Mouse (Mus musculus): ENCODE results near the gene Btbd10. TPM values are rescaled to one million over a fixed set of nuclear protein-coding genes. Genes with fewer than 3 reads are reported as not detected.

Gene Btbd10
- 21.8 and 23.7 TPM in 2 replicates for polyA plus RNA-seq (2015; fragmentation: Nextera tagmentation; extraction: Ambion mirVana)

DNA sequence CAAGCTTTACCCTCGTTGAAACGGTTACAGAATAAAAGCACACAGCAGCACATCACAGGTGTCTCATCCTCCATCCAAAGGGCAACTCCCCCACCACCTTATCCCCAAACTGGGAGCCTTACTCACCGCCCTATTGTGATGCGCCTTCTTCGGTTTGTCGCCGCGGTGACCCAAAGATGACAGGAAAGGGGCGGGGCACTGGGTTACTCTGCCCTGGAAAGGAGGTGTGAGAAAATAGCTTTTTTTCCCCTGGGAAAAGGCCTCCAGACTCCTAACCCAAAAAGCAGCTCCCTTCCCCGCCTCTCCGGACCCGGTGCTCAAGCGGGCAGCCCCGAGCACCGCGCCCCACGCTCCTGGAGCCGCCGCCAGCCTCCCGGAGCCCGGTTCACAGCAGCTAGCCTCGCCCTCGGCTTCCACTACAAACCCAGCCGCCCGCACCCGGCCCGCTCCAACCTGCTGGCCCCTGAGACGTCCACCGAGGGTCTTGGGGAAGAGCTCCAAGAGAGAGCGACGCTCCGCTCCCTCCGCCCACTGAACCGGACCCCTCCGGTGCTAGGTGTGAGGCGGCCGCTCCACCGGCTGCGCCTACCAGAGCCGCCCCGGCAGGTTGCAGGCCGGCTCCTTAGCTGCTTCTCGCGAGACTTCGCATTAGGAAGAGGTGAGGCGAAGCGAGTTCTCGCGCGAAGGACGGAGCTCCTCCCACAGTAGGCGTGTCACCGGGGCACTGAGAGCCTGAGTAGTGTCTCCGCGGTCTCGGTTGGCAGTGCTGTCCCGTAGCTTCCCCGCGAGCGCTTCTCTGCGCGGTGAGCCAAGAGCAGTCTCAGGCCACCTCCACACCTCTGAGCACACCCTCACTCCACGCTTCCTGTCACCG, at the start of gene Btbd10:
Gene Btbd10 (minus strand): TSS at position 647 of the 874 bp plus-strand sequence.
- H3K4me1 ChIP-seq, result peaks cover 18% of the 10 kb centered on the region

GRCm38 (mm10) chr7:113416536-113416935, 47.3 kb upstream of the Btbd10 start:
- Histone ChIP-seq H3K27ac (replicated peaks) (no peak overlapping the region), H3K4me2 (no peak overlapping the region), H3K4me1 (peaks cover 18% of the 10 kb centered on the region), H3K36me3 (no peaks in the 10 kb centered on the region), H3K9me3 (no peaks in the 10 kb centered on the region), H3K9ac (no peak overlapping the region), H3K27me3 (replicated peaks) (no peaks in the 10 kb centered on the region), H3K4me3 (no peak overlapping the region)
- ATAC-seq (ENCODE audit: extremely low read depth, insufficient number of reproducible peaks, low FRiP score, low TSS enrichment), result no peak
- 90% methylated on average over 1 of the region's 1 CpGs for WGBS

More for the DNA sequence above, at the start of gene Btbd10:
- Histone ChIP-seq H3K27ac (replicated peaks) (peak within 1 kb of the TSS; percentile 88), H3K9ac (peak within 1 kb of the TSS; percentile 94), H3K27me3 (replicated peaks) (no peaks in the 10 kb centered on the region), H3K4me2 (peak within 1 kb of the TSS; percentile 92), H3K9me3 (no peaks in the 10 kb centered on the region), H3K36me3 (peaks cover 3% of the 10 kb centered on the region; the same call in 1 of the 2 replicates), H3K4me3 (peak within 1 kb of the TSS; percentile 96)
- peak; percentile 99 for ATAC-seq (ENCODE audit: extremely low read depth, insufficient number of reproducible peaks, low FRiP score, low TSS enrichment)
- under 1% methylated on average over 64 of the region's 64 CpGs for WGBS

DNA sequence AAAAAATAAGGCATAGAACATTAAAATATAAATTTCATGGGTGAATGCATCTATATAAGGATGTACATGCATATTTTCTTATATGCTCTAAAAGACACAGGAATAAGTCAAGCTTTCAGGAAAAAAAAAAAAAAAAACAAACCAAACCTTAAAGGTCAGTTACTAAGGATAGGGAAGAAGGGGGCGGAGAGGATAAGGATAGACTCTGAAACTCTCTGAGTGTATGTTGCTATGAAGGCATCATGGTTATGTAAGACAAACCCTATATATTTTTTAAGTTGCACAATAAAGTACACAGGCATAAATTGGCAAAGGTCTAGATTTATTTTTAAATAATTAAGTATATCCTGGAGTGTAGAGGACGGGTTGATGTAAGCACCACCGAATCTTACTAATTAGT, 46.1 kb upstream of the Btbd10 start:
- no peak overlapping the region for H3K4me2 ChIP-seq
- H3K9me3 ChIP-seq, result no peaks in the 10 kb centered on the region
- no peaks in the 10 kb centered on the region for H3K27me3 ChIP-seq (replicated peaks)
- no peaks in the 10 kb centered on the region for H3K36me3 ChIP-seq
- H3K4me3 ChIP-seq, result no peak overlapping the region
- H3K4me1 ChIP-seq, result peaks cover 18% of the 10 kb centered on the region
- H3K9ac ChIP-seq, result no peak overlapping the region
- no peak overlapping the region for H3K27ac ChIP-seq (replicated peaks)
- 85% methylated on average over 3 of the region's 3 CpGs for WGBS
- no peak for ATAC-seq (ENCODE audit: extremely low read depth, insufficient number of reproducible peaks, low FRiP score, low TSS enrichment)

GRCm38 (mm10) chr7:113408712-113409111, 39.5 kb upstream of the Btbd10 start:
- H3K36me3 ChIP-seq, result no peaks in the 10 kb centered on the region
- no peak overlapping the region for H3K4me3 ChIP-seq
- H3K4me2 ChIP-seq, result no peak overlapping the region
- no peak for ATAC-seq (ENCODE audit: extremely low read depth, insufficient number of reproducible peaks, low FRiP score, low TSS enrichment)
- no peak overlapping the region for H3K9ac ChIP-seq
- no peaks in the 10 kb centered on the region for H3K4me1 ChIP-seq
- no peak overlapping the region for H3K27ac ChIP-seq (replicated peaks)
- 44% methylated on average over 5 of the region's 5 CpGs for WGBS
- no peaks in the 10 kb centered on the region for H3K27me3 ChIP-seq (replicated peaks)
- no peaks in the 10 kb centered on the region for H3K9me3 ChIP-seq

GRCm38 (mm10) chr7:113398083-113398482, 28.9 kb upstream of the Btbd10 start:
- H3K27me3 ChIP-seq (replicated peaks), result no peaks in the 10 kb centered on the region
- no peak overlapping the region for H3K4me2 ChIP-seq
- no peak for ATAC-seq (ENCODE audit: extremely low read depth, insufficient number of reproducible peaks, low FRiP score, low TSS enrichment)
- H3K27ac ChIP-seq (replicated peaks), result no peak overlapping the region
- H3K36me3 ChIP-seq, result no peaks in the 10 kb centered on the region
- no peaks in the 10 kb centered on the region for H3K9me3 ChIP-seq
- H3K4me3 ChIP-seq, result no peak overlapping the region
- H3K9ac ChIP-seq, result no peak overlapping the region
- no peaks in the 10 kb centered on the region for H3K4me1 ChIP-seq

GRCm38 (mm10) chr7:113396661-113397060, 27.5 kb upstream of the Btbd10 start:
- ATAC-seq (ENCODE audit: extremely low read depth, insufficient number of reproducible peaks, low FRiP score, low TSS enrichment), result no peak
- no peak overlapping the region for H3K27ac ChIP-seq (replicated peaks)
- no peaks in the 10 kb centered on the region for H3K4me1 ChIP-seq
- H3K4me2 ChIP-seq, result no peak overlapping the region
- no peak overlapping the region for H3K4me3 ChIP-seq
- no peak overlapping the region for H3K9ac ChIP-seq
- H3K9me3 ChIP-seq, result no peaks in the 10 kb centered on the region
- no peaks in the 10 kb centered on the region for H3K27me3 ChIP-seq (replicated peaks)
- no peaks in the 10 kb centered on the region for H3K36me3 ChIP-seq
- WGBS, result 76% methylated on average over 4 of the region's 4 CpGs

- no peak overlapping the region for H3K9ac ChIP-seq
- no peaks in the 10 kb centered on the region for H3K9me3 ChIP-seq
- H3K36me3 ChIP-seq, result no peaks in the 10 kb centered on the region
- H3K4me3 ChIP-seq, result no peak overlapping the region
- H3K4me2 ChIP-seq, result no peak overlapping the region
- H3K27ac ChIP-seq (replicated peaks), result no peak overlapping the region
- H3K4me1 ChIP-seq, result no peaks in the 10 kb centered on the region
- 63% methylated on average over 2 of the region's 2 CpGs for WGBS
- no peaks in the 10 kb centered on the region for H3K27me3 ChIP-seq (replicated peaks)
- no peak for ATAC-seq (ENCODE audit: extremely low read depth, insufficient number of reproducible peaks, low FRiP score, low TSS enrichment)
These were observed 22.4 kb upstream of the Btbd10 start for GRCm38 (mm10) chr7:113391619-113392018.

DNA sequence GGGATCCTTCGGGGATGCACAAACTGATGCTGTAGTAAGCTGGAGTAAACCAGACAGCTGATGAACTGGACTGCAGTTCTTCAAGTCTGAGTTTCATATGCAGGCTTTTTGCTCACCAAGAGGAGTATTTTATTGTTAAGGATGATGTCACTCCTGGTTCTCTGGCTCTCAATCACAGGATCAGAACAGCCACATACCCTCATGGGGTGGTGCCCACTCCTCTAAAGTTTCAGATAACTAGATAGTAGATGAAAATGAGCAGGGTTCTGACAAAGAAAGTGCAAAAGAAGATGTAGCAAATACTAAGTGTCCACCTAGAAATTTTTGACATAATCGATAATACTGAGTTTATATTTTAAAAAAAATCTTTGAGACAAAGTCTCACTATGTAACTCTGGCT, 19.3 kb upstream of the Btbd10 start, which contains the start of gene Pth:
Gene Pth (minus strand): TSS at position 101 of the 400 bp plus-strand sequence.
- Histone ChIP-seq H3K9me3 (no peaks in the 10 kb centered on the region), H3K4me1 (no peaks in the 10 kb centered on the region), H3K4me2 (no peak within 1 kb of the TSS), H3K4me3 (no peak within 1 kb of the TSS), H3K27me3 (replicated peaks) (no peaks in the 10 kb centered on the region), H3K36me3 (no peaks in the 10 kb centered on the region), H3K27ac (replicated peaks) (no peak within 1 kb of the TSS), H3K9ac (no peak within 1 kb of the TSS)
- no peak for ATAC-seq (ENCODE audit: extremely low read depth, insufficient number of reproducible peaks, low FRiP score, low TSS enrichment)
- WGBS, result 81% methylated on average over 2 of the region's 2 CpGs

- ATAC-seq (ENCODE audit: extremely low read depth, insufficient number of reproducible peaks, low FRiP score, low TSS enrichment), result no peak
- no peaks in the 10 kb centered on the region for H3K9me3 ChIP-seq
- H3K27ac ChIP-seq (replicated peaks), result no peak overlapping the region
- H3K9ac ChIP-seq, result no peak overlapping the region
- 31% methylated on average over 7 of the region's 7 CpGs for WGBS
- H3K4me2 ChIP-seq, result peak overlapping the region; percentile 18; the same call in 1 of the 2 replicates
- H3K4me3 ChIP-seq, result no peak overlapping the region
- no peaks in the 10 kb centered on the region for H3K36me3 ChIP-seq
- 0 out of 2 replicates have a peak, but pooled peaks cover 2% of the 10 kb centered on the region for H3K4me1 ChIP-seq
- H3K27me3 ChIP-seq (replicated peaks), result no peaks in the 10 kb centered on the region
These were observed 8.9 kb upstream of the Btbd10 start for GRCm38 (mm10) chr7:113377875-113378658.

DNA sequence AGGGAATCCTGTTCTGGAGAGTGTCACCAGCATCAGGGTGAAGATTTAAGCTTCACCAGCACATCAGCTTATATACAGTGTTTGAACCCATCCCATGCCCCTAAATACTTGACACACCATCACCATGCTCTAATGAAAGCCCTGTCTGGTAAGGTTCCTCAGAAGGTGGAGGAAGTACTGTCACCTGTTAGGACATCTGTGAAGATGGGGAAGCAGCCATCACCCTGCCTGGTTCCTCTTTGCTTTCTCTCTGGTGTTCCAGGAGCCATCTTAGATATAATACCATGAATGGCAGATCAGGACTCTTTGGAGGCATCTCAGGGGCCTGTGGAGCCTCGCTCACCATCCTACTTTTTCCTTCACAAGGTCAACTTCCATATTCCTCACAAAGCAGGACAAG, 3.5 kb upstream of the Btbd10 start:
- WGBS, result 86% methylated on average over 1 of the region's 1 CpGs
- H3K27ac ChIP-seq (replicated peaks), result no peak overlapping the region
- H3K9me3 ChIP-seq, result no peaks in the 10 kb centered on the region
- no peak for ATAC-seq (ENCODE audit: extremely low read depth, insufficient number of reproducible peaks, low FRiP score, low TSS enrichment)
- H3K4me1 ChIP-seq, result peaks cover 15% of the 10 kb centered on the region
- no peak overlapping the region for H3K4me2 ChIP-seq
- no peak overlapping the region for H3K9ac ChIP-seq
- H3K4me3 ChIP-seq, result no peak overlapping the region
- no peaks in the 10 kb centered on the region for H3K36me3 ChIP-seq
- no peaks in the 10 kb centered on the region for H3K27me3 ChIP-seq (replicated peaks)

DNA sequence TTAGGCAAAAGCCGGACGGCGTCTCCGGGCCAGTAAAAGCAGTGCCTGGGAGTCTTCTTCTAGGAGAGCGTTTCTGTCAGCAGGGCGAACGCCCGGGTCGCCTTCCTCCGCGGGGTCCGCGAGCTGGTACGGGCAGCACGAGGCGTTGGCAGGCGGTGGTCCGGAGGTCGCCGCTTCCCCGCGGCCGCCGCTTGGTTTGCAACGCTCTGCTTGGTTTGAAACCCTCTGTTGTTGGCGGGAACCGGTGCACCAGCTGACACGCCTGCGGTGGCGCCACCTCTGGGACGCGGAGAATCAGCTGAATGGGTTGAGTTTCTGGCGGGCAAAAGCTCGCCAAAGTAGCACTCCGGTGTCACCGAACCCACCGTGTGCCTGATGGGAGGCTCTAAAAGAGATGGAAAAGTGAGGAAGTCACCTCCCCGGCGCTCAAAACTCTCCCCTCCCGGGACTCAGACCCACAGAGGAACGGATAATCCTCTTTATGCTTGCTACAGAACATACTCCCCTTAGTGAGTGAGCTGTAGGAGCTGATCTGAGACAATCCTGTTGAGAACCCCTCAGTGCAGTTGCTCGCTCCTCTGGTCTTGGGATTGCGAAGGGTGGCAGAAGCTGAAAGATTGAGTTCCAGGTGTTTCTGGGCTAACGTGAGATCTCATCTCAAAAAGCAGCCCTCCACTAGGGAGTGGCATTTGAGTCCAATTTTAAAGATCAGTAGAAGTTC, 588 bp upstream of the Btbd10 start:
- Histone ChIP-seq H3K27ac (replicated peaks) (peak overlapping the region; percentile 88), H3K9ac (peak overlapping the region; percentile 94), H3K27me3 (replicated peaks) (no peaks in the 10 kb centered on the region), H3K4me3 (peak overlapping the region; percentile 96), H3K4me1 (peaks cover 18% of the 10 kb centered on the region), H3K9me3 (no peaks in the 10 kb centered on the region), H3K4me2 (peak overlapping the region; percentile 92), H3K36me3 (peaks cover 3% of the 10 kb centered on the region; the same call in 1 of the 2 replicates)
- ATAC-seq (ENCODE audit: extremely low read depth, insufficient number of reproducible peaks, low FRiP score, low TSS enrichment), result peak; percentile 43
- WGBS, result under 1% methylated on average over 44 of the region's 44 CpGs

Data from heart, embryonic 13.5 days (tissue).